Mouse (Mus musculus) embryonic facial prominence, embryonic 15.5 days (tissue): ENCODE results near the gene Art5. TPM values are rescaled to one million over a fixed set of nuclear protein-coding genes. Genes with fewer than 3 reads are reported as not detected.

Experiments used
- ATAC-seq: fragments of 200-750 bp; cut with Nextera tagmentation; 2 replicates; pipeline ENCODE4 v1.8.0; 2017; ENCODE audit warnings: low read depth, moderate TSS enrichment; ENCODE audit not compliant: insufficient number of reproducible peaks, low FRiP score, low TSS enrichment
- H3K27ac ChIP-seq: fragments of 300-500 bp; sonication (generic); replicated peaks from 2 replicates; pipeline ENCODE4 v1.5.1; 2015; ENCODE audit warnings: mild to moderate bottlenecking, inconsistent platforms
- H3K27me3 ChIP-seq: fragments of 300-500 bp; sonication (generic); 2 replicates; pipeline ENCODE4 v1.6.1; 2015; ENCODE audit warnings: inconsistent platforms
- H3K36me3 ChIP-seq: fragments of 300-500 bp; sonication (generic); 2 replicates; pipeline ENCODE4 v1.6.1; 2015; ENCODE audit warnings: mild to moderate bottlenecking, inconsistent platforms
- H3K4me1 ChIP-seq: fragments of 300-500 bp; sonication (generic); 2 replicates; pipeline ENCODE4 v1.6.1; 2015; ENCODE audit warnings: inconsistent platforms
- H3K4me2 ChIP-seq: fragments of 300-500 bp; sonication (generic); replicated peaks from 2 replicates; pipeline ENCODE4 v1.6.1; 2015; ENCODE audit warnings: mild to moderate bottlenecking, inconsistent platforms
- H3K4me3 ChIP-seq: fragments of 300-500 bp; sonication (generic); replicated peaks from 2 replicates; pipeline ENCODE4 v1.5.1; 2015; ENCODE audit warnings: mild to moderate bottlenecking, inconsistent platforms
- H3K9ac ChIP-seq: fragments of 300-500 bp; sonication (generic); 2 replicates; pipeline ENCODE4 v1.6.1; 2015; ENCODE audit warnings: inconsistent platforms
- H3K9me3 ChIP-seq: fragments of 300-500 bp; sonication (generic); replicated peaks from 2 replicates; pipeline ENCODE4 v1.6.1; 2016; ENCODE audit warnings: inconsistent platforms
- WGBS: fragments of 180-500 bp; shearing (Covaris S2); methylation state at CpG from one replicate; pipeline ENCODE4 v1.1.7; 2015; 5-methylcytosine and 5-hydroxymethylcytosine counted together
- polyA plus RNA-seq: library from polyadenylated mRNA; unstranded; fragments of >200 nt; fragmentation: Nextera tagmentation; extraction: Ambion mirVana; gene quantifications from 2 replicates; pipeline ENCODE4 v1.2.1, GENCODE M21; 2015

Art5 gene
- polyA plus RNA-seq = 3.5 and 3.9 TPM in 2 replicates

- Histone ChIP-seq H3K27ac (no peak within 1 kb of the TSS), H3K27me3 (no peaks in the 10 kb centered on the region), H3K36me3 (no peaks in the 10 kb centered on the region), H3K4me1 (peaks cover 8% of the 10 kb centered on the region), H3K4me3 (no peak within 1 kb of the TSS), H3K9ac (no peak within 1 kb of the TSS), H3K9me3 (no peaks in the 10 kb centered on the region), H3K4me2 (no peak within 1 kb of the TSS)
- WGBS = 73% methylated on average over 7 of the region's 7 CpGs
- no peak for ATAC-seq
These were observed at the start of gene Art5 for GRCm38 (mm10) chr7:102109171-102109570. Gene Art5 (minus strand): TSS chr7:102109489.

DNA sequence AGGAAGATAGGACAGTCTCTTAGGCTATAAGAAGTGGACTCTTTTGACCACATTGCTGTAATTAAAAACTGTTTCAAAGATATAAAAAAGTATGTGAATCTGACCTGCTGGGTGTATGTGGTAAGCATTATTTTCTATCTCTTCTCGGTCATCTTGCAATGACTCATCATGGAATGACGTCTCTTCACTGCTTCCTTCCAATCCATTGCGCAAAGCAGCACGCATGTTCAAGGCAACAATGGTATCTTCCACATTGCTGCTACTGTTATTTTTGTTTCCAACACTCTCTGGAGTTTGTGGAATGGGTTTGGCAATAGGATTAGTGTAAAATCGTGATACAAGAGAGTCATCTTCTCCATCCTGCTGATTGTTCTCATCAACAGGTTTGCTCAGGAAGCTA is 44.4 kb upstream of the Art5 start:
- Histone ChIP-seq H3K36me3 (peaks cover 41% of the 10 kb centered on the region), H3K27ac (no peak overlapping the region), H3K9me3 (no peaks in the 10 kb centered on the region), H3K9ac (no peak overlapping the region), H3K4me2 (no peak overlapping the region), H3K4me1 (no peaks in the 10 kb centered on the region), H3K27me3 (no peaks in the 10 kb centered on the region), H3K4me3 (no peak overlapping the region)
- no peak for ATAC-seq
- WGBS = 93% methylated on average over 5 of the region's 5 CpGs

DNA sequence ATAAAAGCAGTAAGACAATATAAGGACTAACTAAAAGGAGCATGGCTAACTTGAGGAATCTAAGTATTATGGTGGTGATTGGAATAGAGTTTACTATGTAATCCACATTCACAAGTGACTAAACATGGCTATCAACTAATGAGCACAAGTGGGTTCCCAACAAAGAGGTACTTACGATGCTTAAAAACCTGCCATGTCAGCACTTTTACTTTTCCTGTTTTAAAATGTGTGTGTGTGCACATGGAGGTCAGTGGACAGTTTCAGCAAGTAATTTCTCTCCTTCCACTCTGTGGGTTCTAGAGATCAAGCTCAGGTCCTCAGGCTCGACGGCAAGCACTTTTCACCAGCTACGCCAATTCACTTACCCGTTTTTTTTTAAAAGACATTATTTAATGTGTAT is 28.6 kb upstream of the Art5 start:
- Histone ChIP-seq H3K9me3 (no peaks in the 10 kb centered on the region), H3K4me3 (no peak overlapping the region), H3K9ac (no peak overlapping the region), H3K4me2 (no peak overlapping the region), H3K4me1 (no peaks in the 10 kb centered on the region), H3K36me3 (peaks cover 74% of the 10 kb centered on the region), H3K27me3 (no peaks in the 10 kb centered on the region), H3K27ac (no peak overlapping the region)
- WGBS = 95% methylated on average over 5 of the region's 5 CpGs
- no peak for ATAC-seq

GRCm38 (mm10) chr7:102137464-102137863 is 28.2 kb upstream of the Art5 start:
- peaks cover 76% of the 10 kb centered on the region for H3K36me3 ChIP-seq
- 91% methylated on average over 1 of the region's 1 CpGs for WGBS

GRCm38 (mm10) chr7:102132395-102132794 is 23.1 kb upstream of the Art5 start:
- no peak for ATAC-seq
- H3K4me3 ChIP-seq = no peak overlapping the region
- 86% methylated on average over 4 of the region's 4 CpGs for WGBS

More at GRCm38 (mm10) chr7:102137464-102137863, 28.2 kb upstream of the Art5 start:
- Histone ChIP-seq H3K9ac (no peak overlapping the region), H3K4me1 (no peaks in the 10 kb centered on the region), H3K27ac (no peak overlapping the region), H3K27me3 (no peaks in the 10 kb centered on the region), H3K4me3 (no peak overlapping the region), H3K4me2 (no peak overlapping the region), H3K9me3 (no peaks in the 10 kb centered on the region)
- ATAC-seq = no peak

GRCm38 (mm10) chr7:102120326-102120725 is 11.0 kb upstream of the Art5 start:
- Histone ChIP-seq H3K9ac (no peak overlapping the region), H3K4me1 (no peaks in the 10 kb centered on the region), H3K4me2 (no peak overlapping the region), H3K4me3 (no peak overlapping the region), H3K27me3 (no peaks in the 10 kb centered on the region), H3K27ac (no peak overlapping the region), H3K36me3 (peaks cover 72% of the 10 kb centered on the region), H3K9me3 (no peaks in the 10 kb centered on the region)
- no peak for ATAC-seq
- 94% methylated on average over 10 of the region's 10 CpGs for WGBS

More at GRCm38 (mm10) chr7:102132395-102132794, 23.1 kb upstream of the Art5 start:
- Histone ChIP-seq H3K36me3 (peaks cover 72% of the 10 kb centered on the region), H3K9ac (no peak overlapping the region), H3K27me3 (no peaks in the 10 kb centered on the region), H3K27ac (no peak overlapping the region), H3K9me3 (no peaks in the 10 kb centered on the region), H3K4me2 (no peak overlapping the region), H3K4me1 (no peaks in the 10 kb centered on the region)

DNA sequence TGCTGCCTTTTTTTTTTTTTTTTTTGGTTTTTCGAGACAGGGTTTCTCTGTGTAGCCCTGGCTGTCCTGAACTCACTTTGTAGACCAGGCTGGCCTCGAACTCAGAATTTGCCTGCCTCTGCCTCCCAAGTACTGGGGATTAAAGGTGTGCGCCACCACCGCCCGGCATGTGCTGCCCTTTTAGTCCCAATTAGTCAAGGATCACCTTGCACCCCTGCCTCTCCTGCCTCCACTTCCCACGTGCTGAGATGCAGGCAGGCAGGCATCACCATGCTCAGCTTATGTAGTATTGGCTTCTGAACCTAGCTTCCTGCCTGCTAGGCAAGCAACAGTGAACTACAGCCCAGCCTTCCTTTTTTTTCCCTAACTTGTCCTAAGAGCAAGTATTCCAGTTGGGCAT is 8.1 kb upstream of the Art5 start:
- Histone ChIP-seq H3K9ac (no peak overlapping the region), H3K4me1 (no peaks in the 10 kb centered on the region), H3K4me2 (no peak overlapping the region), H3K36me3 (peaks cover 43% of the 10 kb centered on the region), H3K27ac (no peak overlapping the region), H3K27me3 (no peaks in the 10 kb centered on the region), H3K4me3 (no peak overlapping the region), H3K9me3 (no peaks in the 10 kb centered on the region)
- ATAC-seq = no peak
- 81% methylated on average over 6 of the region's 6 CpGs for WGBS

- no peaks in the 10 kb centered on the region for H3K4me1 ChIP-seq
- 37% methylated on average over 7 of the region's 7 CpGs for WGBS
- H3K27ac ChIP-seq = no peak within 1 kb of the TSS
- ATAC-seq = no peak
- no peak within 1 kb of the TSS for H3K4me3 ChIP-seq
- H3K9ac ChIP-seq = no peak within 1 kb of the TSS
- no peak within 1 kb of the TSS for H3K4me2 ChIP-seq
- peaks cover 37% of the 10 kb centered on the region for H3K36me3 ChIP-seq
- H3K27me3 ChIP-seq = no peaks in the 10 kb centered on the region
- no peaks in the 10 kb centered on the region for H3K9me3 ChIP-seq
These were observed 7.5 kb upstream of the Art5 start, which contains the start of gene Chrna10 for GRCm38 (mm10) chr7:102116579-102117331. Gene Chrna10 (minus strand): TSS chr7:102116828.

DNA sequence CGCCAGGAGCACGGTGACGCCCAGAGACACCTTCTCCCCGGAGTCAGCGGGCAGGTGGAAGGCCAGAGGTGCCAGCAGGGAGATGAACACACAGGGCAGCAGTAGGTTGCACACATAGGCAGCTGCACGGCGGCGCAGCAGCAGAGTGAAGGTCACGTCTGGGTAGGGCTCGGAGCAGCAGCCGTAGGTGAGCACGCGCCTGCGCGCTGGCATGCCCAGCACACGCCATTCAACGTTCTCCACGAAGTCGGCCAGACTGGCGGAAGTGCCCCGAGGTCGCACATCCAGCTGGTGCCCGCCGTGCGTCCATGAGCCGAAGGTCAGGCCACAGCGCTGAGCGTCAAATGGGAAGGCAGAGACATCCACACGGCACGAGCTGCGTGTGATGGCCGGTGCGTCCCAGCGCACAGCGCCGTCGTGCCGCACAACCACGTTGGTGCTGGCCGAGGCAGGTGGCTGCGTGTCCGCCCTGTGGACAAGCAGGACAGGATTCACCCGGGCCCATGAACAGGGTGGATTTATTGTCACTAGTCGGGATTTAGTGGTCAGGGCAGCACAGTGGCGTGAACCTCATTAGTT is 4.0 kb upstream of the Art5 start:
- no peaks in the 10 kb centered on the region for H3K9me3 ChIP-seq
- WGBS = 82% methylated on average over 45 of the region's 45 CpGs
- no peak overlapping the region for H3K4me2 ChIP-seq
- no peak overlapping the region for H3K27ac ChIP-seq
- no peaks in the 10 kb centered on the region for H3K27me3 ChIP-seq
- H3K36me3 ChIP-seq = peaks cover 3% of the 10 kb centered on the region; the same call in 1 of the 2 replicates
- no peak for ATAC-seq
- H3K4me3 ChIP-seq = no peak overlapping the region
- H3K9ac ChIP-seq = no peak overlapping the region
- H3K4me1 ChIP-seq = no peaks in the 10 kb centered on the region

- H3K27me3 ChIP-seq = no peaks in the 10 kb centered on the region
- 87% methylated on average over 4 of the region's 4 CpGs for WGBS
- H3K27ac ChIP-seq = no peak overlapping the region
- no peak overlapping the region for H3K4me3 ChIP-seq
- no peak overlapping the region for H3K4me2 ChIP-seq
- no peaks in the 10 kb centered on the region for H3K36me3 ChIP-seq
- peaks cover 8% of the 10 kb centered on the region for H3K4me1 ChIP-seq
- no peak overlapping the region for H3K9ac ChIP-seq
- no peak for ATAC-seq
- no peaks in the 10 kb centered on the region for H3K9me3 ChIP-seq
These were observed 457 bp upstream of the Art5 start for GRCm38 (mm10) chr7:102109746-102110145.

- ATAC-seq = no peak
- Histone ChIP-seq H3K9me3 (no peaks in the 10 kb centered on the region), H3K4me3 (no peak overlapping the region), H3K36me3 (no peaks in the 10 kb centered on the region), H3K4me2 (no peak overlapping the region), H3K4me1 (peaks cover 8% of the 10 kb centered on the region), H3K27me3 (no peaks in the 10 kb centered on the region), H3K27ac (no peak overlapping the region), H3K9ac (no peak overlapping the region)
- WGBS = 88% methylated on average over 1 of the region's 1 CpGs
These were observed 1.1 kb downstream of the Art5 start for GRCm38 (mm10) chr7:102108206-102108605.
